In the genomic region with DNA sequence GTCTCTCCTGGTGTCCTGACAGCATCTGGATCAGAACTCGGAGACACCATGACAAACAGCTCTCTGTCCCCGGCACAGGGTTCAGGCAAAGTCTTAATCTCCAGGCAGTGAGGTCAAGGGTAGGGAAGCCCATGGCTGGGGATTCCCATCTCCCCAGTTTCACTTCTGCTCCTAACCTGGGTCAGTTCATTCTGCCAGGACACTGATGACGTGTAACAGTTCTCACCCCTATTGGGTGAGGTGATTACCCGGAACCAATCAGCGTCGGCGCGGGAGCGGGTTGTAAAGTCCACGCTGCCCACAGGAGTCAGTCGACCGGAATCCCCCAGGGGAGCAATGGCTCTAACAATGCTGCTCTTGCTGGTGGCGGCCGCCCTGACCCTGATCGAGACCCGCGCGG, we compare ENCODE assay signal across 8 mouse cellular contexts. TPM values are rescaled to one million over a fixed set of nuclear protein-coding genes. Genes with fewer than 3 reads are reported as not detected.
A peak's percentile ranks its signal among the peaks of the same experiment; 100 is the strongest.
DNase-seq lines count a peak whose midpoint lies in the region; ATAC-seq lines count a peak whose summit lies in the region.
"Not testable (repeated sequence)": the region's sequence is repeated elsewhere in the genome, so short reads cannot be mapped to it uniquely, and the experiment has no call there.

Gene H2-Q7, plus strand, starts transcription at position 271 of the 400 bp plus-strand sequence.

- peak within 1 kb of the TSS; percentile 54 for H3K4me2 ChIP-seq in forebrain, embryonic 16.5 days (ENCODE audit: low read length)
- H3K4me2 ChIP-seq in liver, embryonic 11.5 days, result peak within 1 kb of the TSS; percentile 63

- H3K27me3 ChIP-seq in forebrain, embryonic 16.5 days (replicated peaks; ENCODE audit: control insufficient read depth, insufficient read depth, low read length), result not testable (repeated sequence)
- peaks cover 21% of the 10 kb centered on the region for H3K27me3 ChIP-seq in liver, embryonic 11.5 days (replicated peaks; ENCODE audit: control insufficient read depth, insufficient read depth, low read length)

- H3K4me1 ChIP-seq in forebrain, embryonic 16.5 days (replicated peaks; ENCODE audit: control insufficient read depth, insufficient read depth, low read length); liver, embryonic 11.5 days (replicated peaks; ENCODE audit: control insufficient read depth, insufficient read depth, low read length): not testable (repeated sequence)

- not testable (repeated sequence) for H3K36me3 ChIP-seq in forebrain, embryonic 16.5 days (ENCODE audit: control insufficient read depth, insufficient read depth); liver, embryonic 11.5 days (ENCODE audit: control insufficient read depth, insufficient read depth, low read length)

- 2% methylated on average over 18 of the region's 18 CpGs for WGBS in forebrain, embryonic 16.5 days
- 6% methylated on average over 18 of the region's 18 CpGs for WGBS in liver, embryonic 11.5 days

- DNase-seq in CD4-positive, CD25-positive, alpha-beta regulatory T cell, adult 2 months (ENCODE audit: low read depth, low spot score), result peak; percentile 93
- peak; percentile 22 for DNase-seq in cerebellum, adult 11-12 months
- peak; percentile 84 to 89 for DNase-seq in heart, postnatal 10 days
- DNase-seq in kidney, postnatal 25 days, result peak; percentile 84 to 86
- DNase-seq in liver, embryonic 11.5 days (ENCODE audit: low spot score), result peak; percentile 51
- DNase-seq in monocyte, adult 2 months (ENCODE audit: low read depth in 1 of 2, low spot score in 2 of 2), result peak; percentile 94 to 98
- DNase-seq in spleen, postnatal 10 days (ENCODE audit: low spot score in 2 of 2), result peak; percentile 58 to 85

- not testable (repeated sequence) for H3K27ac ChIP-seq in forebrain, embryonic 16.5 days (ENCODE audit: low read length); liver, embryonic 11.5 days (ENCODE audit: low read depth, low read length)

- H3K4me3 ChIP-seq in forebrain, embryonic 16.5 days (replicated peaks; ENCODE audit: low read length), result peak within 1 kb of the TSS; percentile 38
- peak within 1 kb of the TSS; percentile 42 for H3K4me3 ChIP-seq in liver, embryonic 11.5 days (ENCODE audit: low read depth, low read length)

- not testable (repeated sequence) for H3K9me3 ChIP-seq in forebrain, embryonic 16.5 days (ENCODE audit: control insufficient read depth, low read length); liver, embryonic 11.5 days (ENCODE audit: control insufficient read depth, low read length)

- intact Hi-C loops in heart, postnatal 10 days (cut with DNase I), result not testable (repeated sequence)

- ATAC-seq in forebrain, embryonic 16.5 days, result peak; percentile 87
- peak; percentile 75 for ATAC-seq in liver, embryonic 11.5 days (replicated peaks; ENCODE audit: low FRiP score)

- H3K9ac ChIP-seq in forebrain, embryonic 16.5 days (replicated peaks; ENCODE audit: low read depth, low read length), result peak within 1 kb of the TSS; percentile 10; the same call in 1 of the 2 replicates
- H3K9ac ChIP-seq in liver, embryonic 11.5 days (ENCODE audit: low read depth, low read length), result peak within 1 kb of the TSS; percentile 10; the same call in 1 of the 2 replicates

RNA-seq across cellular contexts. Expression of gene H2-Q7, which starts in this region (rescaled TPM):
- polyA plus RNA-seq in forebrain, embryonic 16.5 days (2015; fragmentation: Nextera tagmentation; extraction: Ambion mirVana), result 0.99 and 3.1 TPM in 2 replicates
- total RNA-seq in heart, postnatal 10 days (2021), result 1 to 10 TPM; 1.2 to 1.3 TPM
- polyA plus RNA-seq in liver, embryonic 11.5 days (2014; fragmentation: Nextera tagmentation; extraction: Ambion mirVana), result 29.9 and 30.8 TPM in 2 replicates

Comparison
In these comparisons a context has a peak if more than half of its experiments do, and no peak if none do; other contexts are left out.
1. DNase-seq: peak in every context shown above with its lines; median percentile 96 in monocyte, adult 2 months; 93 in CD4-positive, CD25-positive, alpha-beta regulatory T cell, adult 2 months; 86 in heart, postnatal 10 days; 85 in kidney, postnatal 25 days; 72 in spleen, postnatal 10 days; 51 in liver, embryonic 11.5 days; 22 in cerebellum, adult 11-12 months.